Comparison of ENCODE assay signal across 8 mouse cellular contexts in the genomic region with DNA sequence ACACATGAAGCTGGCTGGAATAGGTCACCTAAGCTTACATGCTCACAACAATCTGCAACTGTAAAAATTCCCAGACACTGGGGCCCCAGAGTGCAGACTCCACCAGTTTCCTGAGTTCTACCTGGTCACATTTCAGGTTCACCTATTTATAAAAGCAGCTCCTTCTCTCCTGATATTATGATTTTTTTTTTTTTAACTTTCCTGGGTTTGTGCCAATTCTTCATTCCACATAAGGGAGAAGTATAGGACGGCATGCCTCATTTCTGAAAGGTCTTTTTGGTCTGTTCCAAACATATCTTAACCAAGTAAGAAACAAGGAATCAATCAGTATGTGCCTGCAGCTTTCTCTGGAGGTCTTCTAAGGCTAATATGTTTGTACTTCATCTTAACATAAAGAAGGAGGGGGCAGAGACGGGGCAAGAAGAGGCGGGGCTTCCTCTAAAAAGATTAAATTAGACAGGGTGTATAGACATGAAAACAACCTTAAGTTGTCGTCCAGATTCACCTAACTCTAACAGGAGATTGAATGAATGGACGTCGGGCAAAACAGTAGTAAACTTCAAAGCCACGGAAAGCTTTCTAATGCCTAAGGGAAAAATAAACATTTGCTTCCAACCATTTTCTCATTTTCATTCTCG. TPM values are rescaled to one million over a fixed set of nuclear protein-coding genes. Genes with fewer than 3 reads are reported as not detected.
A peak's percentile ranks its signal among the peaks of the same experiment; 100 is the strongest.
DNase-seq lines count a peak whose midpoint lies in the region; ATAC-seq lines count a peak whose summit lies in the region.

No protein-coding gene starts in this region.

- H3K9ac ChIP-seq in heart, embryonic 14.5 days (ENCODE audit: low read length): peak overlapping the region; percentile 84
- H3K9ac ChIP-seq in forebrain, embryonic 13.5 days: no peak overlapping the region
- H3K9ac ChIP-seq in liver, embryonic 13.5 days: no peak overlapping the region

- ATAC-seq in heart, embryonic 14.5 days (ENCODE audit: insufficient number of reproducible peaks, insufficient read depth, low FRiP score, low read depth): no peak
- ATAC-seq in forebrain, embryonic 13.5 days: no peak
- ATAC-seq in liver, embryonic 13.5 days (ENCODE audit: low read depth): no peak

- H3K27me3 ChIP-seq in heart, embryonic 14.5 days (ENCODE audit: control insufficient read depth, insufficient read depth, low read length): no peaks in the 10 kb centered on the region
- H3K27me3 ChIP-seq in forebrain, embryonic 13.5 days: peaks cover 23% of the 10 kb centered on the region; the same call in 1 of the 2 replicates
- H3K27me3 ChIP-seq in liver, embryonic 13.5 days: peaks cover 45% of the 10 kb centered on the region

- H3K27ac ChIP-seq in heart, embryonic 14.5 days (replicated peaks in 1 of 2; ENCODE audit: control insufficient read depth in 1 of 2, insufficient read depth in 1 of 2, low read depth in 2 of 2, low read length in 2 of 2): peak overlapping the region; percentile 77 to 88
- H3K27ac ChIP-seq in forebrain, embryonic 13.5 days: no peak overlapping the region
- no peak overlapping the region for H3K27ac ChIP-seq in liver, embryonic 13.5 days

- 9% methylated on average over 8 of the region's 8 CpGs for WGBS in heart, embryonic 14.5 days
- 43% methylated on average over 8 of the region's 8 CpGs for WGBS in forebrain, embryonic 13.5 days
- WGBS in liver, embryonic 13.5 days (ENCODE audit: insufficient replicate concordance): 14% methylated on average over 8 of the region's 8 CpGs

- peak overlapping the region; percentile 75 to 89 for H3K4me3 ChIP-seq in heart, embryonic 14.5 days (ENCODE audit: control insufficient read depth in 1 of 2, insufficient read depth in 1 of 2, low read depth in 1 of 2, low read length in 2 of 2)
- H3K4me3 ChIP-seq in forebrain, embryonic 13.5 days: peak overlapping the region; percentile 66; the same call in 1 of the 2 replicates
- H3K4me3 ChIP-seq in liver, embryonic 13.5 days (replicated peaks): peak overlapping the region; percentile 58; the same call in 1 of the 2 replicates

- H3K4me1 ChIP-seq in heart, embryonic 14.5 days (ENCODE audit: control insufficient read depth in 2 of 2, insufficient read depth in 2 of 2, low read length in 2 of 2): peaks cover 7 to 28% of the 10 kb centered on the region in 2 experiments
- peaks cover 15% of the 10 kb centered on the region for H3K4me1 ChIP-seq in forebrain, embryonic 13.5 days
- peaks cover 26% of the 10 kb centered on the region for H3K4me1 ChIP-seq in liver, embryonic 13.5 days (replicated peaks)

- intact Hi-C loops in heart, postnatal 25 days (cut with DNase I): loop anchor here (10.0 kb wide), 1 partner anchor 155 kb away; no protein-coding TSS in a partner anchor

- no peaks in the 10 kb centered on the region for H3K9me3 ChIP-seq in heart, embryonic 14.5 days (ENCODE audit: control insufficient read depth, low read length)
- H3K9me3 ChIP-seq in forebrain, embryonic 13.5 days (replicated peaks): no peaks in the 10 kb centered on the region
- no peaks in the 10 kb centered on the region for H3K9me3 ChIP-seq in liver, embryonic 13.5 days (replicated peaks)

- H3K4me2 ChIP-seq in heart, embryonic 14.5 days (ENCODE audit: low read length): peak overlapping the region; percentile 92
- peak overlapping the region; percentile 96 for H3K4me2 ChIP-seq in forebrain, embryonic 13.5 days
- peak overlapping the region; percentile 79; the same call in 1 of the 2 replicates for H3K4me2 ChIP-seq in liver, embryonic 13.5 days

- no peak for DNase-seq in heart, postnatal 25 days (ENCODE audit: low spot score)
- DNase-seq in A20 (ENCODE audit: low read depth, low spot score): peak; percentile 82
- DNase-seq in liver, embryonic 13.5 days: no peak
- no peak for DNase-seq in adrenal gland, postnatal 10 days
- DNase-seq in adrenal gland, postnatal 36 days: no peak
- DNase-seq in cerebellum, postnatal 36 days: no peak

- H3K36me3 ChIP-seq in heart, embryonic 14.5 days (ENCODE audit: control insufficient read depth, insufficient read depth, low read length): no peaks in the 10 kb centered on the region
- H3K36me3 ChIP-seq in forebrain, embryonic 13.5 days (ENCODE audit: poor library complexity, severe bottlenecking): no peaks in the 10 kb centered on the region
- H3K36me3 ChIP-seq in liver, embryonic 13.5 days: no peaks in the 10 kb centered on the region

RNA-seq across cellular contexts. Expression of a gene that starts 2.0 kb away (rescaled TPM):
- polyA plus RNA-seq in heart, embryonic 14.5 days (2014; fragmentation: Nextera tagmentation; extraction: Ambion mirVana): 4.4 TPM in 2 replicates
- total RNA-seq in heart, postnatal 25 days (2021): 1 to 10 TPM; 3.1 to 3.6 TPM
- polyA plus RNA-seq in forebrain, embryonic 13.5 days (2015; fragmentation: Nextera tagmentation; extraction: Ambion mirVana): 0.72 and 0.97 TPM in 2 replicates
- polyA plus RNA-seq in liver, embryonic 13.5 days (2015; fragmentation: Nextera tagmentation; extraction: Ambion mirVana): 0.21 and 0.29 TPM in 2 replicates
- 1 to 10 TPM; 1.6 to 3.2 TPM for total RNA-seq in adrenal gland, postnatal 10 days (2021)
- total RNA-seq in adrenal gland, postnatal 36 days (2021): under 1 TPM; 0.53 TPM

Comparison
In these comparisons a context has a peak if more than half of its experiments do, and no peak if none do; other contexts are left out.
1. H3K27ac ChIP-seq: peak in heart, embryonic 14.5 days (2 of 2); none in forebrain, embryonic 13.5 days (single experiment) and liver, embryonic 13.5 days (single experiment).
2. Peak in every context shown above with its lines, with median percentiles within 50 percentile points of each other: H3K4me2 ChIP-seq and H3K4me3 ChIP-seq.